Mouse (Mus musculus): ENCODE results near the gene Meis1. TPM values are rescaled to one million over a fixed set of nuclear protein-coding genes. Genes with fewer than 3 reads are reported as not detected.
A peak's percentile ranks its signal among the peaks of the same experiment; 100 is the strongest.

Gene Meis1
- polyA plus RNA-seq, 1 experiment: 7.8 TPM

- H3K4me3 ChIP-seq (replicated peaks; ENCODE audit: control insufficient read depth, low read depth, low read length): no peak overlapping the region
- 5% methylated on average over 2 of the region's 2 CpGs for WGBS
- TF ChIP-seq CTCF (IDR thresholded peaks at IDR 0.05; ENCODE audit: control insufficient read depth, insufficient read depth, low read length) (no peak), POLR2A (IDR thresholded peaks at IDR 0.05; ENCODE audit: borderline replicate concordance, control insufficient read depth, low read depth, low read length) (no peak)
- peak overlapping the region; percentile 36; the same call in 1 of the 2 replicates for H3K27ac ChIP-seq (ENCODE audit: control insufficient read depth, insufficient read depth, low read depth, low read length, poor library complexity)
- H3K4me1 ChIP-seq (ENCODE audit: control insufficient read depth, insufficient read depth, low read length): peaks cover 2% of the 10 kb centered on the region; the same call in 1 of the 2 replicates
These were observed 94.0 kb downstream of the Meis1 start for GRCm38 (mm10) chr11:18924583-18925334.

- Histone ChIP-seq H3K4me1 (ENCODE audit: control insufficient read depth, insufficient read depth, low read length) (peaks cover 2% of the 10 kb centered on the region; the same call in 1 of the 2 replicates), H3K27ac (ENCODE audit: control insufficient read depth, insufficient read depth, low read depth, low read length, poor library complexity) (no peak overlapping the region), H3K4me3 (replicated peaks; ENCODE audit: control insufficient read depth, low read depth, low read length) (no peak overlapping the region)
- WGBS: 18% methylated on average over 5 of the region's 5 CpGs
- no peak for TF ChIP-seq CTCF (IDR thresholded peaks at IDR 0.05; ENCODE audit: control insufficient read depth, insufficient read depth, low read length)
These were observed 95.5 kb downstream of the Meis1 start for GRCm38 (mm10) chr11:18923274-18923673.

DNA sequence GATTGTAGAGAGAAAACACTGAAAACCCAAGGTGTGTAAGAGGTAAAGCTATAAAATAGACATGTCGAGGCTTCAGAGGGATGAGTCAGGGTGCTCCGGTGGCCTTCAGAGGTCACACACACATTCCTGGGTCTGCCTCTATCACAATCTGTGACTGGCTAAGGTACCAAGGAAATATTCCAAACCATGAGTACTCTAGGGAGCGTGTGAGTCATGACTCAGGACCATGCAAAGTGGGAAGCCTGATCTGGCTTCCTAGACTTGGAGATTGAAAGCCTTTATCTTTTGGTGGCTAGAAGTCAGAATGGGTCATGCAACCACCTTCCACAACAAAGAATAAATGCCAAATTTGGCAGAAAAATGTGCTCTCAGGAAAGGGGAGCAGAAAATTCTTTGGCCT lies 98.1 kb downstream of the Meis1 start:
- 70% methylated on average over 3 of the region's 3 CpGs for WGBS
- H3K27ac ChIP-seq (ENCODE audit: control insufficient read depth, insufficient read depth, low read depth, low read length, poor library complexity): no peak overlapping the region
- TF ChIP-seq POLR2A (IDR thresholded peaks at IDR 0.05; ENCODE audit: borderline replicate concordance, control insufficient read depth, low read depth, low read length) (no peak), CTCF (IDR thresholded peaks at IDR 0.05; ENCODE audit: control insufficient read depth, insufficient read depth, low read length) (no peak)
- H3K4me1 ChIP-seq (ENCODE audit: control insufficient read depth, insufficient read depth, low read length): peaks cover 2% of the 10 kb centered on the region; the same call in 1 of the 2 replicates
- H3K4me3 ChIP-seq (replicated peaks; ENCODE audit: control insufficient read depth, low read depth, low read length): no peak overlapping the region

- no peaks in the 10 kb centered on the region; the same call in 1 of the 2 replicates for H3K4me1 ChIP-seq (ENCODE audit: control insufficient read depth, insufficient read depth, low read length)
- no peak for TF ChIP-seq POLR2A (IDR thresholded peaks at IDR 0.05; ENCODE audit: borderline replicate concordance, control insufficient read depth, low read depth, low read length)
- no peak overlapping the region for H3K27ac ChIP-seq (ENCODE audit: control insufficient read depth, insufficient read depth, low read depth, low read length, poor library complexity)
- H3K4me3 ChIP-seq (replicated peaks; ENCODE audit: control insufficient read depth, low read depth, low read length): no peak overlapping the region
- 74% methylated on average over 3 of the region's 3 CpGs for whole genome bisulfite sequencing
These were observed 99.5 kb downstream of the Meis1 start for GRCm38 (mm10) chr11:18919162-18919762.

DNA sequence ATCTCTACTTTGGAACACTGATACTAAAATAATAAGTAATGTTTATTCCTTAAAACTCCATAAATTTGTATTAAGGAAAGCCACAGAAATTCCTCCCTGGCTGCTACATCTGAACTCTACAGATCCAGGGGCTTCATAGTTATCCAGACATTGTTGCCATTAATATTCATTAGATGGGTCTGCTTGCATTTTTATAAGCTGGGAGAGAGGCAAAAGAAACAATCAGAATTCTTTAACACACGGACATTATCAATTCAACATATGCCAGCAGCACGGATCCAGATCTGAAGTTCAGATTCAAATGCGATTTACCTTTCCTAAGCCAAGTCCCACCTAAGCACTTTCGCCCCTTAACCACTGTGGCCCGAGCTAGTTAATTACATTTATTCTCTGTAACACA lies 100.9 kb downstream of the Meis1 start:
- no peak for TF ChIP-seq POLR2A (IDR thresholded peaks at IDR 0.05; ENCODE audit: borderline replicate concordance, control insufficient read depth, low read depth, low read length)
- no peak for TF ChIP-seq CTCF (IDR thresholded peaks at IDR 0.05; ENCODE audit: control insufficient read depth, insufficient read depth, low read length)
- Histone ChIP-seq H3K4me1 (ENCODE audit: control insufficient read depth, insufficient read depth, low read length) (no peaks in the 10 kb centered on the region), H3K4me3 (replicated peaks; ENCODE audit: control insufficient read depth, low read depth, low read length) (no peak overlapping the region), H3K27ac (ENCODE audit: control insufficient read depth, insufficient read depth, low read depth, low read length, poor library complexity) (no peak overlapping the region)
- WGBS: 77% methylated on average over 5 of the region's 5 CpGs

DNA sequence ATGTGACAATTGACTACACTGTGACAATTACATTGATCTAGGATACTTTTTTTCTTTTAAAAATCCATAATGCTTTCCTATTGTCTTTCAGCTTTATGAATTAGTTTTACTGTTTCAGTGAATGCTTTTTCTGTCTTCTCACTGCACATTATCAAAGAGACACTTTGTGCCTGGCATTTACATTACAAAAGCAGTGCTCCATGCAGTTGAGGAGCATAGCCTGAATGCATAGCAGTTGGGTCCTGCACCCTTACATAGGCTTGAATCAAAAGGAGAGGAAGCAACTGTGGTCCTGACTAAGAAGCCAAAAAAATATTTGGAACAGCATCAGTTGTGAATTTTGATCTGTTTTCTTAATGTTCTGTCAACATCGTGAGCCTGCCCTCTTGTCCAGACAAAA lies 105.5 kb downstream of the Meis1 start:
- 85% methylated on average over 1 of the region's 1 CpGs for WGBS
- H3K4me3 ChIP-seq (replicated peaks; ENCODE audit: control insufficient read depth, low read depth, low read length): no peak overlapping the region
- TF ChIP-seq POLR2A (IDR thresholded peaks at IDR 0.05; ENCODE audit: borderline replicate concordance, control insufficient read depth, low read depth, low read length) (no peak), CTCF (IDR thresholded peaks at IDR 0.05; ENCODE audit: control insufficient read depth, insufficient read depth, low read length) (no peak)
- no peaks in the 10 kb centered on the region for H3K4me1 ChIP-seq (ENCODE audit: control insufficient read depth, insufficient read depth, low read length)
- no peak overlapping the region for H3K27ac ChIP-seq (ENCODE audit: control insufficient read depth, insufficient read depth, low read depth, low read length, poor library complexity)

GRCm38 (mm10) chr11:18912311-18913019 lies 106.3 kb downstream of the Meis1 start:
- Histone ChIP-seq H3K4me3 (replicated peaks; ENCODE audit: control insufficient read depth, low read depth, low read length) (no peak overlapping the region), H3K27ac (ENCODE audit: control insufficient read depth, insufficient read depth, low read depth, low read length, poor library complexity) (no peak overlapping the region), H3K4me1 (ENCODE audit: control insufficient read depth, insufficient read depth, low read length) (no peaks in the 10 kb centered on the region)
- TF ChIP-seq POLR2A (IDR thresholded peaks at IDR 0.05; ENCODE audit: borderline replicate concordance, control insufficient read depth, low read depth, low read length) (no peak), CTCF (IDR thresholded peaks at IDR 0.05; ENCODE audit: control insufficient read depth, insufficient read depth, low read length) (no peak)
- 68% methylated on average over 6 of the region's 6 CpGs for WGBS

DNA sequence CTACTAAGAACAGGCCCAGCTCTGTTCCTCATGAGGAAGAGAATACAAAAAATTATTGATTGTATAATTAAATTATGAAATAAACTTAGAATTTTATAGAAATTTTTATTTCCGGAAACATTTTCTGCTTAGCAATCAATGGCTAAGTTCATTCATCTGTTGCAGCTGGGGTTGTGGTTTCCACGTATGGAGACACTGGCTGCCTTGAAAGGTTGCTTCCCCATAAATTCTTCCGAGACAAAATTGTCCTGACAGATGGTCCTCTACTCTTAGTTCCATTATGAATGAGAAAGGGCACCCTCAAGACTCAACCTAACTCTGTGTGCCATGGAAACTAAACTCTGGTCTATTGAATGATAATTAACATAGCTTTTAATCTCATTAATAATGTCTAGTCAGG lies 111.9 kb downstream of the Meis1 start:
- WGBS: 15% methylated on average over 3 of the region's 3 CpGs
- Histone ChIP-seq H3K27ac (ENCODE audit: control insufficient read depth, insufficient read depth, low read depth, low read length, poor library complexity) (no peak overlapping the region), H3K4me1 (ENCODE audit: control insufficient read depth, insufficient read depth, low read length) (no peaks in the 10 kb centered on the region), H3K4me3 (replicated peaks; ENCODE audit: control insufficient read depth, low read depth, low read length) (no peak overlapping the region)
- TF ChIP-seq CTCF (IDR thresholded peaks at IDR 0.05; ENCODE audit: control insufficient read depth, insufficient read depth, low read length) (no peak), POLR2A (IDR thresholded peaks at IDR 0.05; ENCODE audit: borderline replicate concordance, control insufficient read depth, low read depth, low read length) (no peak)

Measured in bone marrow, adult 2 months (tissue).